Mouse (Mus musculus) neural tube, embryonic 10.5 days (tissue): ENCODE measurements around the gene Atp2a1.
"Not testable (repeated sequence)": the region's sequence is repeated elsewhere in the genome, so short reads cannot be mapped to it uniquely, and the experiment has no call there.

Source experiments
- DNase-seq: peaks from one replicate; pipeline ENCODE4 v3.0.0-alpha.2; 2017; ENCODE audit warnings: low spot score; ENCODE audit errors: extremely low spot score

Atp2a1 gene

DNA sequence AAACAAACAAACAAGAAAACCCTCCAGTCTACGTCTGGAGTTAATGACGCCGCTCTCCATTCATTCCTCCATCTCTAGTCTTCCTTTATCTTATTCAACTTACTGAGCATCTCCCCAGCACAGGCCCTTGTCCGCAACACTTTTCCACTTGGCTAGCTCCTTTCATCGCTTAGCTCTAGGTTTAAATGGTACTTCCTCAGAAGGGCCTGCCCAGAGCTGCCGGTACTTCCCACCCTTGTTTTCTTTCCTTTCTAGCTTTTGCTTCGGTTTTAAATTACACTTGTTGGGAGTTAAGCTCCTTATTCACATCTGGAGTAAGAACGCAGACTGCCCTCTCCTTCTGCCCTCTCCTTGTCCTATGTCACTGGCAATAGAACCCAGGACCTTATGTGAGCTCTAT, 45.9 kb downstream of the Atp2a1 start:
- DNase-seq = no peak

GRCm38 (mm10) chr7:126416615-126417014, 46.3 kb downstream of the Atp2a1 start:
- no peak for DNase-seq

- DNase-seq = no peak
Observed at GRCm38 (mm10) chr7:126414725-126415124, 48.2 kb downstream of the Atp2a1 start, which contains the start of gene Cd19. TSS of gene Cd19 (minus strand) at chr7:126414889.

DNA sequence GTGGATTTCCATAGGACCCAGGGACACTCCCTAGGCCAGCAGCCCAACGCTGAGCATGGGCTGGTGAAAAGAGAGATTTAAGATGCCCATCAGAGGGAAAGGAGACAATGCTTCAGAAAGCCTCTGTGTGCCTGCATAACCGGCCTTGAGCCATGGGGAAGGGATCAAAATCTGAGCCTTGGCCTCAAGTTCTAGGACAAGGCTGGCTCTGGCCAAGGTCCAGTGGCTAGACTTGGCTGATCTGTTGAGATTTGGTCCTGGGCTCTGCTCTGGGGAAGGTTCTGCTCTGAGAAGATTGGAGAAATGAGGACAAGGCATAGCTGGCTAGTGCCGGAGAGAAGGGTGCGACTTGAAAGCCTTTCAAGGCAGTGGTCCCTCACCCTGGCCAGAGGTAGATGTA, 51.8 kb downstream of the Atp2a1 start:
- DNase-seq = no peak

DNA sequence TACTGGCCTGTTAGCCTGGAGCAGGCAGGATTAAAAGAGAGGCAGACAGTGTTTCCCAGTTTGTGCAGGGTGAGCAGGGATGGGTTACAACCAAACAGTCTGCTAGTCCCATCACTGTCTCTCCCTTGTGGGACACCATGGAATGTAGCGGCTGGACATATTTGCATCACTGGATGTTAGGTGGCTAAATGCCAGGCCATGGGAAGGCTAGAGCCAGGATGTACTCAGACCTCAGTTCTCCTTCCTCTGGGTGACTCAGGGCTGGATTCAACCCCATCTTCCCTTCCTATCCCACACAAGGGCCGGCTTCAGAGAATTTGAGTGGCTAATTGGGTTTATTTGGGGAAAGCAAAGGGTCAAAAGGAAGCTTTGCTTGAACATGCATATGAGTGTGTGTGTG, 54.2 kb downstream of the Atp2a1 start:
- no peak for DNase-seq

DNA sequence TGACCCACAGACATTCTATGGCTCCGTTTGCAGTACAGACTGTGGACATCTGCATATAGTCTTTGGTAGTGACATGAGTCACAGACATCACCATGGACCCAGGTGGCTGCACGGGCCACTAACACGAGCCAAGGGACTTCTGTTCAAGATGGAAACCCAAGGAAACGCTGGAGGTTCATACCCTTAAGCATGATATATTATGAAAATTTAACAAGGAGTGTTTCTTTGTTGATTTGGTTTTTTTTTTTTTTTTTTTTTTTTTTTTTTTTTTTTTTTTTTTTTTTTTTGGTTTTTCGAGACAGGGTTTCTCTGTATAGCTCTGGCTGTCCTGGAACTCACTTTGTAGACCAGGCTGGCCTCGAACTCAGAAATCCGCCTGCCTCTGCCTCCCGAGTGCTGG, 60.4 kb downstream of the Atp2a1 start:
- DNase-seq = not testable (repeated sequence)

- DNase-seq = peak; percentile 83
Observed at GRCm38 (mm10) chr7:126399548-126399947, 63.4 kb downstream of the Atp2a1 start.

- no peak for DNase-seq
Observed at GRCm38 (mm10) chr7:126397822-126398221, 65.1 kb downstream of the Atp2a1 start.

GRCm38 (mm10) chr7:126397221-126397620, 65.7 kb downstream of the Atp2a1 start:
- no peak for DNase-seq

- peak; percentile 89 for DNase-seq
Observed at GRCm38 (mm10) chr7:126396298-126397119, 66.4 kb downstream of the Atp2a1 start, which contains the start of gene Nfatc2ip. TSS of gene Nfatc2ip (minus strand) at chr7:126396737.
